Mouse (Mus musculus): ENCODE measurements around the gene Dydc1.

Gene Dydc1

GRCm38 (mm10) chr14:41098726-41099125, 26.0 kb downstream of the Dydc1 start:
- no peak for DNase-seq (ENCODE audit: low spot score in 2 of 2)

- no peak for DNase-seq (ENCODE audit: low spot score in 2 of 2)
Measured at GRCm38 (mm10) chr14:41100712-41101111, 28.0 kb downstream of the Dydc1 start.

GRCm38 (mm10) chr14:41101242-41101641, 28.5 kb downstream of the Dydc1 start:
- no peak for DNase-seq (ENCODE audit: low spot score in 2 of 2)

- DNase-seq (ENCODE audit: low spot score in 2 of 2): no peak
Measured at GRCm38 (mm10) chr14:41102269-41102668, 29.6 kb downstream of the Dydc1 start.

GRCm38 (mm10) chr14:41104853-41105444, 32.2 kb downstream of the Dydc1 start, which contains the start of gene Mat1a:
Gene Mat1a (plus strand): TSS chr14:41105035.
- DNase-seq (ENCODE audit: low spot score in 2 of 2): no peak

- no peak for DNase-seq (ENCODE audit: low spot score in 2 of 2)
Measured at GRCm38 (mm10) chr14:41111031-41111668, 38.4 kb downstream of the Dydc1 start.

- DNase-seq (ENCODE audit: low spot score in 2 of 2): no peak
Measured at GRCm38 (mm10) chr14:41112944-41113343, 40.2 kb downstream of the Dydc1 start.

- DNase-seq (ENCODE audit: low spot score in 2 of 2): no peak
Measured at GRCm38 (mm10) chr14:41116271-41116670, 43.6 kb downstream of the Dydc1 start.

GRCm38 (mm10) chr14:41124683-41125082, 52.0 kb downstream of the Dydc1 start:
- no peak for DNase-seq (ENCODE audit: low spot score in 2 of 2)

- DNase-seq (ENCODE audit: low spot score in 2 of 2): no peak
Measured at GRCm38 (mm10) chr14:41127997-41128396, 55.3 kb downstream of the Dydc1 start.

GRCm38 (mm10) chr14:41131540-41131939, 58.8 kb downstream of the Dydc1 start, which contains the start of gene Sftpa1:
Gene Sftpa1 (plus strand): TSS chr14:41131782.
- no peak for DNase-seq (ENCODE audit: low spot score in 2 of 2)

- no peak for DNase-seq (ENCODE audit: low spot score in 2 of 2)
Measured at GRCm38 (mm10) chr14:41137006-41137405, 64.3 kb downstream of the Dydc1 start.

- no peak for DNase-seq (ENCODE audit: low spot score in 2 of 2)
Measured at GRCm38 (mm10) chr14:41140686-41141085, 68.0 kb downstream of the Dydc1 start.

All from spleen, postnatal 14 days (tissue).